9 mouse cellular contexts compared by ENCODE assay signal in the genomic region with DNA sequence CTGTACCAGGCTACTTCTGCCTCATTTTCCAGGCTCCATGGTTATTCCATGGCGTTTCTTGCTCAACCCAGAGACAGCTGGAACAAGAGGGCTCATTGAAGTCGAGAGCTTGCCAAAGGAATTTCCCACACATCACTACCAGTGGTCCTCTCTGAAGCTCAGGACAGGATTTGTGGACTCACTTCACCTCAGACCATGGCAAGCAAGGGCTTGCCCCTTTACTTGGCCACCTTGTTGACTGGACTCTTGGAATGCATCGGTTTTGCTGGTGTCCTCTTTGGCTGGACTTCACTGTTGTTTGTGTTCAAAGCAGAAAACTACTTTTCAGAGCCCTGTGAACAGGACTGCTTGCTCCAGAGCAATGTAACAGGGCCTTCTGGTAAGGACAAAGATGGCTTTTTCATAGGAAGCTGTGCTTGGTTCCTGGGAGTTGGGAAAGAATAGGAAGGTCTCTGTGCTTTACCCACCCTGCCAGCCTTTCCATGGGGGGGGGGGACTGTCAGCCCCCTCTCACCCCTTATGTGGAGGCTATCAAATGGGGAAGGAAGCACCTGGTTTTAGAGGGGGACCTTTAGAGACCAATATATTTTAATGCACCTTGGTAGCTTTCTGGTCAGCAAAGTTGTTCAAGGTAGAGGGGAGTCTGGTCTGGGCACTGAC. TPM values are rescaled to one million over a fixed set of nuclear protein-coding genes. Genes with fewer than 3 reads are reported as not detected.
A peak's percentile ranks its signal among the peaks of the same experiment; 100 is the strongest.
DNase-seq lines count a peak whose midpoint lies in the region; ATAC-seq and TF ChIP-seq lines count a peak whose summit lies in the region.
"Had no signal": no experiment of that assay in that cellular context is flagged by ENCODE, and none has a peak within 500 bp of the region (broad histone marks: within the 10 kb centered on the region; RNA-seq: fewer than 3 reads in every experiment).

No protein-coding gene starts in this region.

- no peaks in the 10 kb centered on the region; the same call in 1 of the 2 replicates for H3K79me2 ChIP-seq in heart, adult 2 months (replicated peaks; ENCODE audit: control insufficient read depth, insufficient read depth, low read length)

- H3K9ac ChIP-seq in heart, adult 2 months (ENCODE audit: low read depth, low read length): peak overlapping the region; percentile 100
- H3K9ac ChIP-seq in hindbrain, embryonic 11.5 days (ENCODE audit: low read depth, low read length): no peak overlapping the region
- H3K9ac ChIP-seq in lung, embryonic 16.5 days (ENCODE audit: low read length): peak overlapping the region; percentile 69

- DNase-seq in heart, adult 2 months: peak; percentile 31 to 51
- no peak for DNase-seq in heart, postnatal 36 days
- DNase-seq in adipocyte (ENCODE audit: low spot score): peak; percentile 66
- no peak for DNase-seq in hindbrain, embryonic 11.5 days (ENCODE audit: low spot score)
- no peak for DNase-seq in urinary bladder, postnatal 4 days (ENCODE audit: low spot score in 2 of 2)

- no peaks in the 10 kb centered on the region for H3K9me3 ChIP-seq in hindbrain, embryonic 11.5 days (ENCODE audit: control insufficient read depth, low read length)
- no peaks in the 10 kb centered on the region for H3K9me3 ChIP-seq in lung, embryonic 16.5 days (ENCODE audit: control insufficient read depth, low read length)

- peaks cover 24% of the 10 kb centered on the region for H3K36me3 ChIP-seq in heart, adult 2 months (ENCODE audit: control insufficient read depth, insufficient read depth, low read length)
- H3K36me3 ChIP-seq in hindbrain, embryonic 11.5 days (ENCODE audit: control insufficient read depth, insufficient read depth, low read length): no peaks in the 10 kb centered on the region
- peaks cover 10% of the 10 kb centered on the region for H3K36me3 ChIP-seq in lung, embryonic 16.5 days (ENCODE audit: control insufficient read depth, insufficient read depth, low read length)

- WGBS in heart, adult 2 months: 37% methylated on average over 3 of the region's 3 CpGs
- WGBS in hindbrain, embryonic 11.5 days: 69% methylated on average over 3 of the region's 3 CpGs
- 14% methylated on average over 3 of the region's 3 CpGs for WGBS in lung, embryonic 16.5 days

- H3K27me3 ChIP-seq in heart, adult 2 months (ENCODE audit: control insufficient read depth, insufficient read depth, low read length): no peaks in the 10 kb centered on the region
- no peaks in the 10 kb centered on the region for H3K27me3 ChIP-seq in hindbrain, embryonic 11.5 days (ENCODE audit: control insufficient read depth, insufficient read depth, low read length)
- H3K27me3 ChIP-seq in lung, embryonic 16.5 days (ENCODE audit: control insufficient read depth, insufficient read depth, low read depth, low read length): no peaks in the 10 kb centered on the region

- H3K4me3 ChIP-seq in heart, adult 2 months: peak overlapping the region; percentile 44
- peak overlapping the region; percentile 26; the same call in 1 of the 2 replicates for H3K4me3 ChIP-seq in hindbrain, embryonic 11.5 days (ENCODE audit: low read depth, low read length)
- peak overlapping the region; percentile 60 for H3K4me3 ChIP-seq in lung, embryonic 16.5 days (ENCODE audit: low read length)

- intact Hi-C loops in heart, adult 2 months (cut with DNase I): loop anchor here (1.0 to 2.0 kb wide), 3 partner anchors 21 to 47 kb away; no protein-coding TSS in a partner anchor
- intact Hi-C loops in heart, postnatal 36 days (cut with DNase I): loop anchor here (1.0 kb wide), 1 partner anchor 22 kb away; no protein-coding TSS in a partner anchor

- TF ChIP-seq POLR2A in heart, adult 2 months (IDR thresholded peaks at IDR 0.05; ENCODE audit: insufficient read depth, low read depth, low read length): no peak

- ATAC-seq in hindbrain, embryonic 11.5 days (ENCODE audit: low FRiP score): no peak
- peak; percentile 24; the same call in 1 of the 2 replicates for ATAC-seq in lung, embryonic 16.5 days (ENCODE audit: low read depth)
- no peak for ATAC-seq in monocyte, adult 5-6 weeks (replicated peaks; ENCODE audit: insufficient number of reproducible peaks, low FRiP score, low TSS enrichment, poor library complexity, severe bottlenecking)
- no peak for ATAC-seq in inflammation-experienced regulatory T-cells, adult 6 months

- peak overlapping the region; percentile 32 for H3K4me2 ChIP-seq in hindbrain, embryonic 11.5 days (replicated peaks; ENCODE audit: low read depth, low read length)
- H3K4me2 ChIP-seq in lung, embryonic 16.5 days (ENCODE audit: low read depth, low read length): peak overlapping the region; percentile 74

- TF ChIP-seq CTCF in heart, adult 2 months (IDR thresholded peaks at IDR 0.05): no peak

- TF ChIP-seq EP300 in heart, adult 2 months (IDR thresholded peaks at IDR 0.05; ENCODE audit: insufficient read depth, low read depth, low read length): no peak

- H3K4me1 ChIP-seq in heart, adult 2 months (ENCODE audit: control insufficient read depth, insufficient read depth, low read length): peaks cover 11% of the 10 kb centered on the region
- H3K4me1 ChIP-seq in hindbrain, embryonic 11.5 days (replicated peaks; ENCODE audit: control insufficient read depth, insufficient read depth, low read length): no peaks in the 10 kb centered on the region
- peaks cover 13% of the 10 kb centered on the region for H3K4me1 ChIP-seq in lung, embryonic 16.5 days (replicated peaks; ENCODE audit: control insufficient read depth, insufficient read depth, low read length)

- H3K27ac ChIP-seq in heart, adult 2 months: peak overlapping the region; percentile 91
- peak overlapping the region; percentile 24; the same call in 1 of the 2 replicates for H3K27ac ChIP-seq in hindbrain, embryonic 11.5 days (ENCODE audit: low read depth, low read length)
- H3K27ac ChIP-seq in lung, embryonic 16.5 days (ENCODE audit: low read length): peak overlapping the region; percentile 87

RNA-seq across cellular contexts. Expression of a gene that starts 1.2 kb away (rescaled TPM):
- 10 to 100 TPM; 62.6 to 79.1 TPM for total RNA-seq in heart, adult 2 months (2021)
- polyA plus RNA-seq in heart, adult 2 months (2012; rRNA removed): 101 and 141 TPM in 2 replicates
- 100 to 1,000 TPM in 1 of 2 experiments, 10 to 100 TPM in 1; 58.7 to 102 TPM for total RNA-seq in heart, postnatal 36 days (2021)
- polyA plus RNA-seq in hindbrain, embryonic 11.5 days (2014; fragmentation: Nextera tagmentation; extraction: Ambion mirVana): 25.5 and 27.0 TPM in 2 replicates
- polyA plus RNA-seq in lung, embryonic 16.5 days (2015; fragmentation: Nextera tagmentation; extraction: Ambion mirVana): 87.3 and 92.8 TPM in 2 replicates
- 4.1 to 5.3 TPM (median 4.8 TPM) in 3 replicates for total RNA-seq in monocyte, adult 5-6 weeks (2017)
- polyA plus RNA-seq in inflammation-experienced regulatory T-cells, adult 6 months (2017; shearing (Covaris generic)): 10 to 100 TPM in 1 of 3 experiments, 1 to 10 TPM in 2; 8.8 to 23.4 (median 9.2) TPM

RNA-seq across cellular contexts. Expression of a gene that starts 42.6 kb away (rescaled TPM):
- total RNA-seq in heart, adult 2 months (2021): not detected
- 0.14 and 0.44 TPM in 2 replicates for polyA plus RNA-seq in heart, adult 2 months (2012; rRNA removed)
- not detected for total RNA-seq in heart, postnatal 36 days (2021)
- polyA plus RNA-seq in hindbrain, embryonic 11.5 days (2014; fragmentation: Nextera tagmentation; extraction: Ambion mirVana): 1.3 TPM in 1 of 2 replicates, not detected in the other
- polyA plus RNA-seq in lung, embryonic 16.5 days (2015; fragmentation: Nextera tagmentation; extraction: Ambion mirVana): 0.78 TPM in 1 of 2 replicates, not detected in the other
- total RNA-seq in monocyte, adult 5-6 weeks (2017): 1.2 to 3.6 TPM in 2 of 3 replicates, not detected in the other
- under 1 TPM in 1 of 3 experiments, not detected in 2; 0.73 TPM for polyA plus RNA-seq in inflammation-experienced regulatory T-cells, adult 6 months (2017; shearing (Covaris generic))
- total RNA-seq: gastrocnemius, postnatal 36 days had no signal

RNA-seq across cellular contexts. Expression of a gene that starts 50.4 kb away (rescaled TPM):
- not detected for total RNA-seq in heart, adult 2 months (2021)
- polyA plus RNA-seq in heart, adult 2 months (2012; rRNA removed): not detected in 2 replicates
- total RNA-seq in heart, postnatal 36 days (2021): not detected
- not detected in 2 replicates for polyA plus RNA-seq in hindbrain, embryonic 11.5 days (2014; fragmentation: Nextera tagmentation; extraction: Ambion mirVana)
- polyA plus RNA-seq in lung, embryonic 16.5 days (2015; fragmentation: Nextera tagmentation; extraction: Ambion mirVana): not detected in 2 replicates
- total RNA-seq in monocyte, adult 5-6 weeks (2017): not detected in 3 replicates
- not detected for polyA plus RNA-seq in inflammation-experienced regulatory T-cells, adult 6 months (2017; shearing (Covaris generic))
- total RNA-seq: gastrocnemius, postnatal 36 days had no signal

RNA-seq across cellular contexts. Expression of a gene that starts 51.1 kb away (rescaled TPM):
- total RNA-seq in heart, adult 2 months (2021): 1 to 10 TPM; 3.6 to 3.8 TPM
- 2.6 and 6.1 TPM in 2 replicates for polyA plus RNA-seq in heart, adult 2 months (2012; rRNA removed)
- total RNA-seq in heart, postnatal 36 days (2021): 1 to 10 TPM; 2.6 to 3.2 TPM
- polyA plus RNA-seq in hindbrain, embryonic 11.5 days (2014; fragmentation: Nextera tagmentation; extraction: Ambion mirVana): 1.9 and 2.8 TPM in 2 replicates
- polyA plus RNA-seq in lung, embryonic 16.5 days (2015; fragmentation: Nextera tagmentation; extraction: Ambion mirVana): 0.16 and 0.31 TPM in 2 replicates
- not detected in 3 replicates for total RNA-seq in monocyte, adult 5-6 weeks (2017)
- polyA plus RNA-seq in inflammation-experienced regulatory T-cells, adult 6 months (2017; shearing (Covaris generic)): not detected

Comparison
In these comparisons a context has a peak if more than half of its experiments do, and no peak if none do; other contexts are left out.
1. DNase-seq: peak in heart, adult 2 months (2 of 2) and adipocyte (single experiment); none in heart, postnatal 36 days (0 of 2), hindbrain, embryonic 11.5 days (single experiment) and urinary bladder, postnatal 4 days (0 of 2).
2. H3K27ac ChIP-seq: peak in every context shown above with its lines; median percentile 91 in heart, adult 2 months; 87 in lung, embryonic 16.5 days; 24 in hindbrain, embryonic 11.5 days.
3. Peak in every context shown above with its lines, with median percentiles within 50 percentile points of each other: H3K4me3 ChIP-seq.